Mouse (Mus musculus) heart, embryonic 13.5 days (tissue): ENCODE data around the gene Kpna4. TPM values are rescaled to one million over a fixed set of nuclear protein-coding genes. Genes with fewer than 3 reads are reported as not detected.

Experiments
- ATAC-seq: fragments of 200-750 bp; cut with Nextera tagmentation; 2 replicates; pipeline ENCODE4 v1.8.0; 2017; ENCODE audit warnings: moderate TSS enrichment; ENCODE audit not compliant: insufficient number of reproducible peaks, low FRiP score, low TSS enrichment; ENCODE audit errors: extremely low read depth
- H3K27ac ChIP-seq: fragments of 300-500 bp; sonication (generic); replicated peaks from 2 replicates; pipeline ENCODE4 v1.5.1; 2015; ENCODE audit warnings: moderate library complexity, mild to moderate bottlenecking, inconsistent platforms
- H3K27me3 ChIP-seq: fragments of 300-500 bp; sonication (generic); replicated peaks from 2 replicates; pipeline ENCODE4 v1.6.1; 2015; ENCODE audit warnings: mild to moderate bottlenecking, inconsistent platforms
- H3K36me3 ChIP-seq: fragments of 300-500 bp; sonication (generic); 2 replicates; pipeline ENCODE4 v1.6.1; 2015; ENCODE audit warnings: mild to moderate bottlenecking, inconsistent platforms
- H3K4me1 ChIP-seq: fragments of 300-500 bp; sonication (generic); 2 replicates; pipeline ENCODE4 v1.6.1; 2015; ENCODE audit warnings: inconsistent platforms
- H3K4me2 ChIP-seq: fragments of 300-500 bp; sonication (generic); 2 replicates; pipeline ENCODE4 v1.6.1; 2015; ENCODE audit warnings: inconsistent platforms, mild to moderate bottlenecking, moderate library complexity
- H3K4me3 ChIP-seq: fragments of 300-500 bp; sonication (generic); 2 replicates; pipeline ENCODE4 v1.5.1; 2015; ENCODE audit warnings: moderate library complexity, mild to moderate bottlenecking, inconsistent platforms
- H3K9ac ChIP-seq: fragments of 300-500 bp; sonication (generic); 2 replicates; pipeline ENCODE4 v1.6.1; 2015; ENCODE audit warnings: inconsistent platforms, mild to moderate bottlenecking, moderate library complexity
- H3K9me3 ChIP-seq: fragments of 300-500 bp; sonication (generic); 2 replicates; pipeline ENCODE4 v1.6.1; 2016; ENCODE audit warnings: inconsistent platforms
- WGBS: fragments of 180-500 bp; shearing (Covaris S2); methylation state at CpG from one replicate; pipeline ENCODE4 v1.1.7; 2015; ENCODE audit warnings: mixed read lengths; 5-methylcytosine and 5-hydroxymethylcytosine counted together
- polyA plus RNA-seq: library from polyadenylated mRNA; unstranded; fragments of >200 nt; fragmentation: Nextera tagmentation; extraction: Ambion mirVana; gene quantifications from 2 replicates; pipeline ENCODE4 v1.2.1, GENCODE M21; 2015

Kpna4 gene
- polyA plus RNA-seq, 1 experiment from 2014 or later: 21.0 TPM

DNA sequence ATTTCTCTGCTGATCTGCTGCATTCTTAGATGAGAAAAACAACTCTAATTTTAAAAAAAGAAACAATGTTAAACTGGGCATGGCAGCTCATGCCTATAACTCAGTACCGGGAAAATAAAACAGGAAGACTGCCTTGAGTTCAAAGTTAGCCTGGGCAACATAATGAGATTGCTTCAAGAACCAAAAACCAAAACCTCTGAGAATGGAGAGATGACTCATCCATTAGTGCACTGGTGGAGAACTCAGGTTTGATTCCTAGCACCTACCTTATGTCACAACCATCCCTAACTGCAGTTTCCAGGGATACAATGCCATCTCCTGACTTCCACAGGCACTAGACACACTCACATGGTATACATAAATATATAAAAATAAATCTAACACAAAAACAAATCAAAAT lies 17.8 kb downstream of the Kpna4 start:
- Histone ChIP-seq H3K27me3 (no peaks in the 10 kb centered on the region), H3K4me3 (no peak overlapping the region), H3K36me3 (no peaks in the 10 kb centered on the region), H3K27ac (no peak overlapping the region), H3K9ac (no peak overlapping the region), H3K4me1 (0 out of 2 replicates have a peak, but pooled peaks cover under 1% of the 10 kb centered on the region), H3K9me3 (0 out of 2 replicates have a peak, but pooled peaks cover 3% of the 10 kb centered on the region), H3K4me2 (no peak overlapping the region)
- ATAC-seq: no peak
- WGBS: 95% methylated on average over 1 of the region's 1 CpGs

DNA sequence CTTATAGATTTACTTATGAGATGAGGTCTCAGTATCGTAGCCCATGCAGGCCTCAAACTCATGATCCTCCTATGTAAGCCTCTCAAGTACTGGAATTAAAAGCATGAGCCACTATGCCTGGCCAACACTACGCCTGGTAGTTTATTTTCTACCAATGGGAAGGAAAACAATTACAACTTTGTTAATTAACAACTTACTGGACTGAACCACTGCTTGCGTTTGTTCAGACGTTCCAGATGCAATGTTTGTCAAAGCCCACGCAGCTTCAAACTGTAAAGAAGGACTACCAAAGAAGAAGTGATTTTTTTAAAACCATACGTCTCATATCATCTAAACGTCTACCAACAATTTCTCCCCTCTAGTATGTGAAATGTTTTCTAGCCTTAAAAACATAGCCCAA lies 32.5 kb downstream of the Kpna4 start:
- no peak overlapping the region for H3K27ac ChIP-seq
- no peak overlapping the region for H3K4me2 ChIP-seq
- 92% methylated on average over 7 of the region's 7 CpGs for WGBS
- no peak for ATAC-seq
- H3K4me1 ChIP-seq: peaks cover 5% of the 10 kb centered on the region; the same call in 1 of the 2 replicates
- H3K27me3 ChIP-seq: no peaks in the 10 kb centered on the region
- H3K9me3 ChIP-seq: no peaks in the 10 kb centered on the region
- H3K36me3 ChIP-seq: peaks cover 74% of the 10 kb centered on the region
- no peak overlapping the region for H3K4me3 ChIP-seq
- H3K9ac ChIP-seq: no peak overlapping the region

DNA sequence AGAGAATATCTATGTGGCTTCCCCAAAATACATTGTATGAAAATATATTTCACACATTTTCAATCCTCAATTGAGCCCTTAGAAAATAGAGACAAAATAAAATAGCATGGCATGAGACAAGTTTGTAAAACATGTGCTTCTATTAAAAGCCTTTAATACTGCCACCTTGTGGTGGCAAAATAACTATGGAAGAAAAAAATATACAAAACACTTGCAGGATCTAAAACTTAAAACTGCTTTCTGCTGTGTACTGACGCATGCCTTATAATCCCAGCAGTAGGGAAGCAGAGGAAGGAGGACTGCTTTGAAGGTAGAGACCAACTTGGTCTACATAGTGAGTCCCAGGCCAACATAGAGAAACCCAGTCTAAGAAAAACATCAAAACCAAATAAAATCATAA lies 62.9 kb downstream of the Kpna4 start:
- Histone ChIP-seq H3K4me2 (no peak overlapping the region), H3K9me3 (no peaks in the 10 kb centered on the region), H3K4me3 (no peak overlapping the region), H3K9ac (no peak overlapping the region), H3K4me1 (peaks cover 13% of the 10 kb centered on the region), H3K27ac (no peak overlapping the region), H3K27me3 (no peaks in the 10 kb centered on the region), H3K36me3 (no peaks in the 10 kb centered on the region)
- ATAC-seq: no peak
- WGBS: 45% methylated on average over 1 of the region's 1 CpGs

DNA sequence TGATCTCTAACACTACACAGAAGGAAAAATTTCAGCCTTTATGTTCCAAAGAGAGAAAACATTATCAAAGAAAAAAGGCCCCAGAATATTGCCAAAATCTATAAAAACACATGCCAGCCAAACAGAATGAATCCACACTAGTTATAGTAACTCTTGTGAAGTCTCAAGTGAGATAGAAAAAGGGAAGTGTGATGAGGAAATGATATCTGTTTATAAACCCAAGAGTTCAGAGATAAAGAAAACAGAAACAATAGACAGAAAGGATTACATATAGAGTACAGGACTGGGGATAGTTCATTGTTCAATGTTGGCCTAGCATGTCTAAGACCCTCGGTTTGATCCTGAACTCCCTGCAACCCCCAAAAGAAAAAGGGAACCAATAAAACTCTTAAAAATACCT lies 64.1 kb downstream of the Kpna4 start:
- Histone ChIP-seq H3K4me1 (peaks cover 8% of the 10 kb centered on the region), H3K9me3 (no peaks in the 10 kb centered on the region), H3K27me3 (no peaks in the 10 kb centered on the region), H3K36me3 (no peaks in the 10 kb centered on the region), H3K4me3 (no peak overlapping the region), H3K9ac (no peak overlapping the region), H3K27ac (no peak overlapping the region), H3K4me2 (no peak overlapping the region)
- WGBS: 79% methylated on average over 1 of the region's 1 CpGs
- ATAC-seq: no peak

DNA sequence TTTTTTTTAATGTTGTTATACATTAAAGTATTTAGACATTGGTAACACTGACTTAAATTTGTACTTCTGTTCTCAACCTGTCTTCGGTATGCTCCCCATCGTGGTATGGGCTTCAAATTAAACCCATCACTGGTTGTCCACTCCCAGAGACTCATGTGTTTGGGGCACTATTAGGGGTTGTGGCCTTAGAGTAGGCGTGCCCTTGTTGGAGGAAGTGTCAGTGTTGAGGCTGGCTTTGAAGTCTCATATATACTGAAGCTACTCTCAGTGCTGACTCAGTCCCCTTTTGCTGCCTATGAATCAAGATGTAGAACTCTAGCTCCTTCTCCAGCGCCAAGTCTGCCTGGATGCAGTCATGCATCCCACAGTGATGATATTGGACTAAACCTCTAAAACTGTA lies 66.2 kb downstream of the Kpna4 start:
- 91% methylated on average over 4 of the region's 4 CpGs for WGBS

DNA sequence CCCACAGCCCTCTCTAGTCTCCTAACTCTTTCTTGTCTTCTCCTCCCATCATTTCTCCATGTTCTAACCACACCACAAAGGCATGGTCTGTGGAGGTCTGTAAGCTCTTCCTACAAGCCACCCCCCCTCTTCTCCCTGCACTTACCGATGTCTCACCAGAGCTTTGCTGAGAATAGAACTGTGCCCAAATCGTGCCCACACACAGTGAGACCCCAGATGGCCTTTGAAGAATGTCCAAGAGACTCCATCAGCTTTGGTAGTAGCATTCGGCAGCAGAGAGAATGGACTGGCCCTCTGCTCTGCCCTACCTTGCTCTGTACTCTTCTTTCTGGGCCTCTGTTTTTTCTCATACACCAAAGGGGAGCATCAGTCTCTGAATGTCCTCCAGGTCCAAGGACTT lies 71.0 kb downstream of the Kpna4 start:
- no peak overlapping the region for H3K4me3 ChIP-seq
- WGBS: 89% methylated on average over 3 of the region's 3 CpGs
- no peaks in the 10 kb centered on the region for H3K27me3 ChIP-seq
- no peak overlapping the region; the same call in 1 of the 2 replicates for H3K27ac ChIP-seq
- no peaks in the 10 kb centered on the region for H3K4me1 ChIP-seq
- ATAC-seq: no peak
- no peak overlapping the region for H3K4me2 ChIP-seq
- H3K9me3 ChIP-seq: no peaks in the 10 kb centered on the region
- no peak overlapping the region for H3K9ac ChIP-seq
- no peaks in the 10 kb centered on the region for H3K36me3 ChIP-seq

More for the DNA sequence above, 66.2 kb downstream of the Kpna4 start:
- H3K9ac ChIP-seq: no peak overlapping the region
- no peaks in the 10 kb centered on the region for H3K9me3 ChIP-seq
- no peaks in the 10 kb centered on the region for H3K36me3 ChIP-seq
- no peak overlapping the region for H3K4me3 ChIP-seq
- no peaks in the 10 kb centered on the region for H3K27me3 ChIP-seq
- no peaks in the 10 kb centered on the region for H3K4me1 ChIP-seq
- H3K4me2 ChIP-seq: no peak overlapping the region
- H3K27ac ChIP-seq: no peak overlapping the region
- ATAC-seq: no peak

DNA sequence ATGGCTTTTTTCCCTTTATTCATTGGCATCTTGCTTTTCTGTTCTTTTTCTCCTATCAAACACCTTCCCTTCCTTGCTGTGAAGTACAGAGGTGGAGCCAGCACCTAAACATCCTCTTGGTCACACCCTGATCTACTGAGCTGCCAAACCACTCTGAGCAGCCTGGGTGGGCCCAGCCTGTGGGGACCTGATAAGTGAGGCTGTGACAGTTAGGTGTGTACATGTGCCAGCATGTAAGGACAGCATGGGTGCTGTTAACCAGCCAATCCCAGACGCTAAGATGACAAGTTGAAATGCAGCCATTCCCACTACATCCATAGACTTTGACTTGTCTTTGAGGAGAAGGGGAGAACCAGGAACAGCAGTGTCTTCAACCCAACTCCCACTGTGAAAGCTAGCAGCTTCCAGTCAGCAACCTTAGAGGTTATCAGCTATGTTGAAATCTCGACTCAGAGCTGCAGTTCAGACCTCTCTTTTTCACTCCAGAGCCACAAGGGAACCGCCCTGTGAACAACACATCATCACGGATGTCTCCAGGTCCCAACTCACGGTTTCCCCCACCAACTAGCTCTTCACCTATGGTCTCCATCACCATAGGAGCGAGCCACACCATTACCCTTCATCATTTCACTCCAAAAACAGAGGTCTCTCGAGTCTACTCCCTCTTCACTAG lies 72.0 kb downstream of the Kpna4 start:
- Histone ChIP-seq H3K9me3 (no peaks in the 10 kb centered on the region), H3K36me3 (no peaks in the 10 kb centered on the region), H3K27ac (no peak overlapping the region; the same call in 1 of the 2 replicates), H3K4me3 (no peak overlapping the region), H3K4me1 (no peaks in the 10 kb centered on the region), H3K9ac (no peak overlapping the region), H3K27me3 (no peaks in the 10 kb centered on the region), H3K4me2 (no peak overlapping the region)
- WGBS: 58% methylated on average over 7 of the region's 7 CpGs
- peak; percentile 78 for ATAC-seq

DNA sequence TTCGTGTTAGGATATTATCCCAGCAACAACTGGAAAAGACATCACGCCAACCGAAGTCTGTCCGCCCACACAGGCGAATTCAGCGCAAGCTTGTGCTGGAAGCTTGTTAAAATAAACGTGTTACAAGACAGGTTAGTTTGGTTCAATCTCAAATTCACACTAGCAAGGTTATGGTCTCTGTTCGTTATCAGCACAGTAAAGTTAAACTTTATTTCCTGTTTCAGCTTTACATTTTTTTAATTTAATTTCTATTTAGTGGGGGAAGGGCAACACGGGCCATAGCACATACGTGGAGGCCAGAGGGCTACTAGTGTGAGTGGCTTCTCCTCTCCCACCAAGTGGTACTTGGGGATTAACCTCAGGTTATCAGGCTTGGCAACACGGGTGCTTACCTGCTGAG lies 75.0 kb downstream of the Kpna4 start:
- no peak overlapping the region for H3K4me2 ChIP-seq
- no peaks in the 10 kb centered on the region for H3K9me3 ChIP-seq
- H3K36me3 ChIP-seq: no peaks in the 10 kb centered on the region
- ATAC-seq: no peak
- no peaks in the 10 kb centered on the region for H3K27me3 ChIP-seq
- H3K9ac ChIP-seq: no peak overlapping the region
- no peak overlapping the region for H3K27ac ChIP-seq
- H3K4me3 ChIP-seq: no peak overlapping the region
- H3K4me1 ChIP-seq: peaks cover under 1% of the 10 kb centered on the region
- 87% methylated on average over 11 of the region's 11 CpGs for WGBS

DNA sequence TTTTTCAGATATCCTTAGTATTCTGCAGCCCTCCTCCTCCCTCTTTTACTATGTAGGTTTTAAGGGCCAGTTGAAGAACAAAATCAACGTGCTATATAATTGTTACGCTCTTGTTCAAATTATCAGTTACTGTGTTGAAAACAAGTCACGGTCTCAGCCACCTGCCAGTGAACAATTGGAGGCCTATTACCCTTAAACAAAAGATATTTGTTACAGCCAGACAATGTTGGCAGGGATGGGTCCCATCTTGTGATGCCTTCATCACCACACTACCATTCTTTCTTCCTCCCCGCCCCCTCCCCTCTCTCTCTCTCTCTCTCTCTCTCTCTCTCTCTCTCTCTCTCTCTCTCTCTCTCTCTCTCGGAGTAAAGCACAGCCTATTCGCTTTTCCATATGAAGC lies 77.9 kb downstream of the Kpna4 start:
- no peaks in the 10 kb centered on the region for H3K27me3 ChIP-seq
- no peak overlapping the region for H3K27ac ChIP-seq
- H3K4me1 ChIP-seq: peaks cover 16% of the 10 kb centered on the region
- H3K36me3 ChIP-seq: no peaks in the 10 kb centered on the region
- no peak overlapping the region for H3K4me3 ChIP-seq
- H3K4me2 ChIP-seq: no peak overlapping the region
- ATAC-seq: no peak
- no peaks in the 10 kb centered on the region for H3K9me3 ChIP-seq
- WGBS: 85% methylated on average over 5 of the region's 6 CpGs
- H3K9ac ChIP-seq: no peak overlapping the region

DNA sequence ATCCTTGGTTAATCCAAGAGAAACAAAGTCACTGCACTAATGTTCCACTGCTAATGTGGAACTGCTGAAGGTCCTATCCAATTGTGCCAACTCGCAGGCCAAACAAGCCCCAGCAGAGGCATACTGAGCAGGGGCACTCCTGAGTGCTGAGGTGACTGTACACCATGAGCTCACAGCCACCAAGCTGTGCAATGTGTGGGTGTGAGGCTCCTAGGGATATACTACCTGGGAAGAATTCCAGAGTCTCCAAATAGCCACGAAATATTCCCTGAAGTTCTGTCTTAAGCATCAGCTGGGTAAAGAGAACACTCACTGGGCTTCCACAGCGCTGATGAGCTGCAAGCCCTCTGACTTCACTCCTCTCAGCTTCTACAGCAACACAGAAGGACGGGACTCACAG lies 79.2 kb downstream of the Kpna4 start:
- Histone ChIP-seq H3K9me3 (no peaks in the 10 kb centered on the region), H3K4me1 (peaks cover 23% of the 10 kb centered on the region), H3K36me3 (peaks cover 2% of the 10 kb centered on the region), H3K4me2 (no peak overlapping the region), H3K27ac (no peak overlapping the region), H3K4me3 (no peak overlapping the region), H3K9ac (no peak overlapping the region), H3K27me3 (no peaks in the 10 kb centered on the region)
- no peak for ATAC-seq
- 74% methylated on average over 4 of the region's 4 CpGs for WGBS

DNA sequence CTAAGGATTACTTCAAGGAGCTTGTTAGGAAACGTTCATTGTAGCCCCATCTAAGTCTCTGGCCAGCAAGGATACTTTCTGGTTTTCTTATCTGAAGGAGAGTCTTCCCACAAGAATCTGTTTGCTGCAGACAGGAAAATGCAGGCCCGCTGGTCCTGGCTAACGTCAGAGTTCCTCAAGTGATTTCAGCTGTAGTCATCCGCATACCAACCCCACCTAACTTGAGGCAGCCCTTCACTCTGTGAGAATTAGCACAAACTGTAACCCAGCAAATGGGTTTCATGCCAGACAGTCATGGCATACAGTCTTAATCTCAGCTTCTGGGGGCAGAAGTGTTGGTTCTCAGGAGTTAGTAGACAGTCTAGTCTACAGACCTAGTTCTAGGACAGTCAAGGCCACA lies 80.4 kb downstream of the Kpna4 start:
- no peak for ATAC-seq
- WGBS: 36% methylated on average over 4 of the region's 4 CpGs

DNA sequence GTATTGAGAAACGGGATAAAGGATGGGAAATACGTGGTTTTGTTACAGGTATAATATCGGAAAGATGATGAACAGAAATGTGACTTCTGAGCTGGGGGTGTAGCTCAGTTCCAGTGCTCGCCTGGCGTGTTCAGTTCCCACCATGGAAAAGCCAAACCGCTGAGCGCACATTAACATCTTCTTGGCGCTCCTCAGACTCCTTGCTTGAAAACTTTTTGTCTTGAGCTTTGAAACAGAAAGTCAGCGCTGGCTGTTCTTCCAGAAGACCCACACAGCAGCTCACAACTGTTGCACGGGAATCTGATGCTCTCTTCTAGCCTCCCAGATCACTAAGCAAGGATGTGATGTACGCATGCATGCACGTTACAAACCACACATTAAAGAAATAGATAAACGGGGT lies 81.2 kb downstream of the Kpna4 start:
- Histone ChIP-seq H3K27me3 (no peaks in the 10 kb centered on the region), H3K4me1 (peaks cover 36% of the 10 kb centered on the region), H3K9ac (peak overlapping the region; percentile 97), H3K36me3 (peaks cover 14% of the 10 kb centered on the region), H3K4me3 (peak overlapping the region; percentile 92), H3K27ac (peak overlapping the region; percentile 96), H3K4me2 (peak overlapping the region; percentile 91), H3K9me3 (no peaks in the 10 kb centered on the region)
- 24% methylated on average over 13 of the region's 13 CpGs for WGBS
- ATAC-seq: no peak

More for the DNA sequence above, 80.4 kb downstream of the Kpna4 start:
- Histone ChIP-seq H3K27me3 (no peaks in the 10 kb centered on the region), H3K4me1 (peaks cover 29% of the 10 kb centered on the region), H3K4me2 (peak overlapping the region; percentile 91; the same call in 1 of the 2 replicates), H3K36me3 (peaks cover 7% of the 10 kb centered on the region), H3K4me3 (no peak overlapping the region), H3K9me3 (no peaks in the 10 kb centered on the region), H3K9ac (no peak overlapping the region), H3K27ac (no peak overlapping the region; the same call in 1 of the 2 replicates)
